In the genomic region with DNA sequence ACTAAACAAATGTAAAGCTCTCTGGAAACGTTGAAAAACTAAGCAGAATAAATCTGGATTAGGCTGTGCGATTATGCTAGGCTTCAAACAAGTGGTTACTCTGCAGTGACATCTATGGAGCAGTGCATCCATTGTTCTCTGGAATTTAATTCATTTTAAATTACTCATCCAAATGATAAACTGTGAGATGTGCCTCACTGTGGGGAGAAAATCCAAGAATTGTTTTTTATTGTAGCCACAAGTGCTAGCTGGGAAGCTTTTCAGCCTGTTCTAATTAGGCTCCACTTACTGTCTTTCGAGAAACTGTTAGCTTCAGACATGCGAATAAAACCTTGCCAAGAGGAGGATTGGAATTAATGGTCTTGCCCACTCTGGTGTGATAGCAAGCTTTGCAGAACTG, we compare ENCODE assay signal across 14 mouse cellular contexts.
"Had no signal": no experiment of that assay in that cellular context is flagged by ENCODE, and none has a peak within 500 bp of the region (broad histone marks: within the 10 kb centered on the region; RNA-seq: fewer than 3 reads in every experiment).

No protein-coding gene starts in this region.

- H3K9ac ChIP-seq: liver, embryonic 15.5 days; lung, embryonic 14.5 days; neural tube, embryonic 15.5 days had no signal

- H3K36me3 ChIP-seq: limb, embryonic 10.5 days; liver, embryonic 15.5 days; neural tube, embryonic 15.5 days had no signal

- H3K4me3 ChIP-seq: limb, embryonic 10.5 days; liver, embryonic 15.5 days; midbrain, embryonic 10.5 days; myocyte; neural tube, embryonic 15.5 days had no signal

- DNase-seq: kidney, postnatal 25 days; layer of hippocampus, adult 9-11 months; midbrain, embryonic 14.5 days; right cerebral cortex, adult 18-20 months; right cerebral cortex, postnatal 25 days; thymus, adult 18-20 months; thymus, postnatal 14 days had no signal

- H3K27ac ChIP-seq: limb, embryonic 10.5 days; liver, embryonic 15.5 days; midbrain, embryonic 10.5 days; neural tube, embryonic 15.5 days had no signal

- H3K9me3 ChIP-seq: limb, embryonic 10.5 days; liver, embryonic 15.5 days; midbrain, embryonic 10.5 days; neural tube, embryonic 15.5 days had no signal

- H3K4me1 ChIP-seq: limb, embryonic 10.5 days; liver, embryonic 15.5 days; neural tube, embryonic 15.5 days had no signal

- H3K27me3 ChIP-seq: liver, embryonic 15.5 days; neural tube, embryonic 15.5 days had no signal

- H3K4me2 ChIP-seq: liver, embryonic 11.5 days; liver, embryonic 15.5 days; lung, embryonic 14.5 days; neural tube, embryonic 15.5 days had no signal
